Mouse (Mus musculus): ENCODE results near the gene Actl11.

Gene Actl11

GRCm38 (mm10) chr9:107950460-107951355 lies 22.4 kb downstream of the Actl11 start:
- in situ Hi-C loops (cut with MboI; ENCODE audit: low pct_unique_long_range_greater_than_20kb in 1 of 2, low sequenced_read_pairs in 2 of 2, unreplicated experiment in 1 of 2) = no loop called here

GRCm38 (mm10) chr9:107955613-107956289 lies 27.5 kb downstream of the Actl11 start:
- in situ Hi-C loops (cut with MboI; ENCODE audit: low pct_unique_long_range_greater_than_20kb in 1 of 2, low sequenced_read_pairs in 2 of 2, unreplicated experiment in 1 of 2) = no loop called here

DNA sequence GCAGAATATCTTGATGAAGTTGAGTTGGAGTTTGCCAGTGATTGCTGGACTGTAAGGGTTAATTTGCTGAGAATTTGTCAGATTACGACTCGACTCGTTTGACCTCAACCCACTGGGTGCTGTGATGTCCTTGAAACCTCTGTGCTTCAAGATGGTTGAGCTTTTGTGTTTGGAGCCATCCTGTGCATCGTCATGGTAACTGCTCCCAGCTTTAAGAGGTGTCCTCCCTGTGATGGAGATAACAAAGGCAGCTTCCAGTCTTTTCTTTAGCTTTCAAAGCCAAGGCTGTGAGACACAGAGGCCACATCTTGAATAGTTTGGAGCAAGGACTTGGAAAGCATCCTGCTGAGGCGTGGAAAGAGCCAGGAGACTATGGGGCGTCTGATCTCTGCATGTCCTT lies 28.9 kb downstream of the Actl11 start:
- in situ Hi-C loops (cut with MboI; ENCODE audit: low pct_unique_long_range_greater_than_20kb in 1 of 2, low sequenced_read_pairs in 2 of 2, unreplicated experiment in 1 of 2) = no loop called here

- in situ Hi-C loops (cut with MboI; ENCODE audit: low pct_unique_long_range_greater_than_20kb in 1 of 2, low sequenced_read_pairs in 2 of 2, unreplicated experiment in 1 of 2) = no loop called here
Observed at GRCm38 (mm10) chr9:107959896-107960295, 31.6 kb downstream of the Actl11 start.

DNA sequence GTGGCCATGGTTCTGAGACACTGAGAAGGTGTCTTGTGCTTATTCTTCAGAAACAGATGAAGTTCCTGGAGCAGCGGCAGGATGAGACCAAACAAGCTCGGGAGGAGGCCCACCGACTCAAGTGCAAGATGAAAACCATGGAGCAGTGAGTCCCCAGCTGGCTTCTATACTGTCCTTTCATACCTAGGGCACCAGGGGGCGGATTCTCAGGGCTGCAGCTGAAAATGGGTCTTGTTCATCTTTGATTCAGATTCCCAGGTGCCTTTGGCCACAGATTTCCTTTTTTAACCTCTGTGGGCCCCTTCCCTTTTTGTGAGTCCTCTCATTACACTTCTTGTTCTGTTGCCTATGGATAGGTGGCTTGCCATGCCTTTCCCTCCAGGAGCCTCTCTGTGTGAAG lies 32.7 kb downstream of the Actl11 start:
- in situ Hi-C loops (cut with MboI; ENCODE audit: low pct_unique_long_range_greater_than_20kb in 1 of 2, low sequenced_read_pairs in 2 of 2, unreplicated experiment in 1 of 2) = no loop called here

- in situ Hi-C loops (cut with MboI; ENCODE audit: low pct_unique_long_range_greater_than_20kb in 1 of 2, low sequenced_read_pairs in 2 of 2, unreplicated experiment in 1 of 2) = no loop called here
Observed at GRCm38 (mm10) chr9:107961351-107961762, 33.1 kb downstream of the Actl11 start.

- in situ Hi-C loops (cut with MboI; ENCODE audit: low pct_unique_long_range_greater_than_20kb in 1 of 2, low sequenced_read_pairs in 2 of 2, unreplicated experiment in 1 of 2) = no loop called here
Observed at GRCm38 (mm10) chr9:107961881-107962280, 33.6 kb downstream of the Actl11 start.

DNA sequence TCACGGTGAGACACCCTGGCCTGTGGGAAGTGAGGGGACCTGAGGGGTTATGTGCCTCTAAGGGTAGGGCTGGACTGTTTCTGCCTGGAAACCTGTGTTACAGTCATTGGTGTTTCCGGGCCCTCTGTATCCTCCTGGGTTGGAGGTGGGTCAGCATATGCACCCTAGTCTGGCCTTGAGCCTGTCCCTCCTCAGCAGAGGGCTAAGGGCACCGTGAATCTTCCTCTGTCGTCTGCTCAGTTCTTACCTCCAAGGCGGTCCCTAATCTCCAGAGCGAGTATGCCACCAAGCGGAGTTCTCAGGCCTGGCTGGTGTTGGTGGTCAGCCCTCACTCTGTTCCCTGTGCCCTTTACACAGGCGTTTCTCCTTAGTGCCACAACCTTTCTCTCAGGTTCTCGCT lies 34.6 kb downstream of the Actl11 start:
- in situ Hi-C loops (cut with MboI; ENCODE audit: low pct_unique_long_range_greater_than_20kb in 1 of 2, low sequenced_read_pairs in 2 of 2, unreplicated experiment in 1 of 2) = no loop called here

DNA sequence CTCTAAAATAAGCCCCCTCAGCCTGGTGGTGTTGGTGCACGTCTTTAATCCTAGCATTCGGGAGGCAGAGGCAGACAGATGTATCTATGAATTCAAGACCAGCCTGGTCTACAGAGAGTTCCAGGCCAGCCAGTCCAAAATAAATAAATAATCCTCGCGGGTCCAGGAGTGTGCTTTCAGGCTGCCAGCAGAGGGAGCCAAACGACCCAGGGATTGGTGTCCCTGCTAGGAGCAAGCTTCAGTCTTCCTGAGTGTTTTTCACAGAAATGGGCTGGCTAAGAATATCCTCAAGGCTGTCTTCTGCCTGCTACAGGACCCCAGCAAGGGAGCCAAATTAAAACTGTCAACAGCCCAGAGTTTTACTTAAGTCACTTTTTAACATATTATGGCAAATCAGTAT lies 35.4 kb downstream of the Actl11 start:
- in situ Hi-C loops (cut with MboI; ENCODE audit: low pct_unique_long_range_greater_than_20kb in 1 of 2, low sequenced_read_pairs in 2 of 2, unreplicated experiment in 1 of 2) = no loop called here

DNA sequence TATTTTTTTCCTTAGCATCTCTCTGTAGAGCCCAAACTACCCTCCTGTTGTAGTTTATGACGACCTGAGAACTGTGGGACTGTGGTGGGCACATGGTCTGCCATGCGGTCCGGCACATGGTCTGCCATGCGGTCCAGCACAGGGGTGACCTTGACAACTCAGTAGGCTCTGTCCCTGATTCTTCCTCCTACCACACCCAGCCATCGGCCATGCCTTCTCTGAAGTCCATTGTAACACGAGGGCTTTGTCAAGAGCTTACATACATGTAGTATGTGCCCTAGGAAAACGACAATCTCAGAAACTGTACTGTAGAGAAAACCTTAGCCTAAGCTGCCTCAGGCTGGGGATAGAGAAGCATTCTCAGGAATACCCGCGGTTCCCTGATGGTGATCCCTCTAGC lies 36.4 kb downstream of the Actl11 start:
- in situ Hi-C loops (cut with MboI; ENCODE audit: low pct_unique_long_range_greater_than_20kb in 1 of 2, low sequenced_read_pairs in 2 of 2, unreplicated experiment in 1 of 2) = no loop called here

- in situ Hi-C loops (cut with MboI; ENCODE audit: low pct_unique_long_range_greater_than_20kb in 1 of 2, low sequenced_read_pairs in 2 of 2, unreplicated experiment in 1 of 2) = no loop called here
Observed at GRCm38 (mm10) chr9:107966676-107967075, 38.4 kb downstream of the Actl11 start.

GRCm38 (mm10) chr9:107967437-107967836 lies 39.2 kb downstream of the Actl11 start:
- in situ Hi-C loops (cut with MboI; ENCODE audit: low pct_unique_long_range_greater_than_20kb in 1 of 2, low sequenced_read_pairs in 2 of 2, unreplicated experiment in 1 of 2) = no loop called here

- in situ Hi-C loops (cut with MboI; ENCODE audit: low pct_unique_long_range_greater_than_20kb in 1 of 2, low sequenced_read_pairs in 2 of 2, unreplicated experiment in 1 of 2) = no loop called here
Observed at GRCm38 (mm10) chr9:107968531-107968930, 40.3 kb downstream of the Actl11 start.

- in situ Hi-C loops (cut with MboI; ENCODE audit: low pct_unique_long_range_greater_than_20kb in 1 of 2, low sequenced_read_pairs in 2 of 2, unreplicated experiment in 1 of 2) = no loop called here
Observed at GRCm38 (mm10) chr9:107970311-107970710, 42.0 kb downstream of the Actl11 start.

DNA sequence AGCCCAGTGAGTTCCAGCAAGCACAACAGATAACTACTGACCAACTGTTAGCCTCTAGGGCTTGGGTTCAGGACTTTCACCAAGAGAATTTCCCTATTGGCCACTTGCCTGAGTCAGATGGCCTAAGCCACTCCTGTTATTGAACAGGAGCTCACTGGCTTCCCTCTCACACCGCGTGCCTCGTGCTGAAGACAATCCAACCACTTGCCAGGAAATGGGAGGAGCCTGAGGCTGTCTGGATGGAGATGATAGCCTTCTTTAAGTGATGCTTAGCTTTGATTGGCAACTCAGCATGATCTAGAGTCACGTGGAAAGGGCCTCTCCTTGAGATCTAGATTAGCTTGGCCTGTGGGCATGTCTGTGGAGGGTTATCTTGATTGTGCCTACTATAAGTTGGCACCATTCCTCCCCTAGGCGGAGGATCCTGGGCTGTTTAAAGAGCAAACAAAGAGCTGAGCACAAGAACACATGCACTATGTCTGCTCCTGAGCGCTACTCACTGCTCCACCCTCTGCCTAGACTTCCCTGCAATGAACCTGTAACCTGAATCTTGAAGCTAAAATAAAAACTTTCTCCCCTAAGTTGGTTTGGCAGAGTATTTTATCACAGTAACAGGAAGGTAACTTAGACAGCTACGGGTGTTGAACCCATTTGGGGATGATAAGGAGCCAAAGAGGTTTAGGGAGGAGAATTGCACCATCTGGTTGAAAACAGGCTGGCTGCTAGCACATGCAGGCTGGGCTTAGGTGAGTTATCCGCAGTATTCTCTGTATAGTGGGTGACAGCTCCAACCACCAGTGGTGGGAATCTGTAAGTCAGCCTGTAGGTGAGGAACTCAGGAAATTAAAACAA lies 43.6 kb downstream of the Actl11 start:
- in situ Hi-C loops (cut with MboI; ENCODE audit: low pct_unique_long_range_greater_than_20kb in 1 of 2, low sequenced_read_pairs in 2 of 2, unreplicated experiment in 1 of 2) = no loop called here

DNA sequence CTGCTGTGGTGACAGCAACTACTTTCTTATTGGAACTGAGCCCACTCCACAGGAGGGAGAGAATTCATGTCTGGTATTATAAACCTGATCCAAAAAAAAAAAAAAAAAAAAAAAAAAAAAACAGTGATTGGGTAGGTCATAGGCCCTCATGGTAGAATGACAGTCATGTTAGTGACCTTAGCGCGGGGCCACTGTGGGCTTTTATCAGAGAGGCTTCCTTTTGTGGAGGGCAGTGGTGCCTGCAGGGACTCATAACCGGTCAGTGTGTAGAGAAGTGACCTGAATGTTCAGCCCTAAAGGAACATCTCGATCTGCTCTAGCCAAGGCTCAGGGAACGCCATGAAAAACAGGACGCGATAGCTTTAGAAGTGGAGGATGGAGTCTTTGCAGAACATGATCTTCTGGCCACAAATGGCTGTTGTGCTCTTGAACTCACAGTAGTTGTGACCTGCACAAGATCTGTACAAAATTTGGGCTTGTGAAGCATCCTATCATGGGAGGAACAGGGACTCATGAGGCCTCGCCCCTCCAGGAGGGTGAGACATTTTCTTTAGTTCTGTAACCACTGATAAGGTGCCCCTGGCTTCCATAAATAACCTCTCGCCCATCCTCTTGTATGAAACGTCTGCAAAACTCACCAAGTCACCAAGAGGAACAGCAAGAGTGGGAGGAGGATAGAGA lies 46.4 kb downstream of the Actl11 start:
- in situ Hi-C loops (cut with MboI; ENCODE audit: low pct_unique_long_range_greater_than_20kb in 1 of 2, low sequenced_read_pairs in 2 of 2, unreplicated experiment in 1 of 2) = no loop called here

DNA sequence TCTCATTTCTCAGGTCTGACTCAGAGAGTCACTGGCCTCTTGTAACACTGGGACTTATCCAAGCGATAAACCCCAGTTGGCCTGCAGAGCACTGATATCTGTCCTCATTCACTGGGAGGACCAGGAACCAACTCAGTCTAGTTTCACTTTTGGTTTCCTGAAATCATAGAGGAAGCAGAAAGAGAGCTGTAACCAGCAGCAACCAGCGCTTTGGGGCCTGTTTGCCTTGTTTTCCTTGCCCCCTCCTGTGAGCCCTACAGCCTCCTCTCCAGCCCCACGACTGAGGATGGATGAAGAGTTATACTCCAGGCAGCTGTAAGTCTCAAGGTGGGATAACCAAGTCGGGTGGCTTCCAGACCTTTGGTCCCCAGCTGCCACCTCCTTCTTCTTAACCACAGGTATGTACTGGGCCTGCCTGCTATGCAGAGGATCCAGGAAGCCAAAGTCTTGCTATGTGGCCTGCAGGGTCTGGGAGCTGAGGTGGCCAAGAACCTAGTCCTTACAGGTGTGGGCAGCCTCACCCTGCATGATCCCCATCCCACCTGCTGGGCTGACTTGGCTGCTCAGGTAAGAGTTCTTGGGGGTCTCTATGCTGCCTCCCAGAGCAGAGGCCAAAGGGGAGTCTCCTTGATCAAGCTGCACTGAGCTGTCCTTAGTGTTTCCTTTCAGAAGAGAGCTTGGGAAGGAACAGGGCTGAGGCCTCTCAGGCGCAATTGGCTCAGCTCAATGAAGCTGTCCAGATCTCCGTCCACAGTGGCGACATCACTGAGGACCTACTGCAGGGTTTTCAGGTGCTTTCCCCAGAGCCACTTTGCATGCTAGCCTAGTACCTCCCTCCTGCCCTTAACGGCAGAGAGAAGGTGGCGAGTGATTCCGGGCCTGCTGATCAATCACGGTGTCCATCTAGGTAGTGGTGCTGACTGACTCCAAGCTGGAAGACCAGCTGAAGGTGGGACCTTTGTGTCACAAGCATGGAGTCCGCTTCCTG lies 47.4 kb downstream of the Actl11 start, which contains the start of gene Uba7:
Uba7 (plus strand) TSS at position 107 of the 988 bp plus-strand sequence.
- in situ Hi-C loops (cut with MboI; ENCODE audit: low pct_unique_long_range_greater_than_20kb in 1 of 2, low sequenced_read_pairs in 2 of 2, unreplicated experiment in 1 of 2) = no loop called here

Data from mouse embryonic stem cell (cell line).